Mouse (Mus musculus) kidney, postnatal 25 days (tissue): ENCODE results near the gene Map3k4.
A peak's percentile ranks its signal among the peaks of the same experiment; 100 is the strongest.

Experiments used
- DNase-seq, 2 experiments: peaks; one replicate each; pipeline ENCODE4 v3.0.0; 2021; ENCODE audit warnings: mixed read lengths in 2 of 2

The Map3k4 gene

GRCm38 (mm10) chr17:12216224-12216623, 102.4 kb downstream of the Map3k4 start:
- no peak for DNase-seq

GRCm38 (mm10) chr17:12213430-12213829, 105.2 kb downstream of the Map3k4 start:
- no peak for DNase-seq

DNA sequence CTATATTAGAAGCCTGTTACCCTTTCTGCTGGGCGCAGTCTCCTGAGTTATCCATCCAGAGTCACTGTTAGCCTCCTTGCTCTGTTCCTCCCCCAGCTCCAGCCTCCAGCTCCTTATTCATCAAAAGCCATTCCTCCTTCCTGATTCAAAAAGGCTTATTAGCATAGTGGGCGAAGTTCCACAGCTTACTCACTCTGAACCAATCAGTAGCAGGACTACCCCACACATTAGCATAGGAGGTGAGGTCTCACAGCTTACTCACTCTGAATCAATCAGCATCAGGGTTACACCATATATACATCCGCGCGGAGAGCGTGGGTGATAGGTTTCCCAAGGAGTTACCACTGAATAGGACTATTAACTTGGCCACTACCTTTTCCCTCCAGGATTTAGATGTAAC, 106.3 kb downstream of the Map3k4 start:
- DNase-seq: no peak

- DNase-seq: no peak
Measured at GRCm38 (mm10) chr17:12211890-12212289, 106.7 kb downstream of the Map3k4 start.

- peak; percentile 82 to 92 for DNase-seq
Measured at GRCm38 (mm10) chr17:12210544-12211132, 108.0 kb downstream of the Map3k4 start.

DNA sequence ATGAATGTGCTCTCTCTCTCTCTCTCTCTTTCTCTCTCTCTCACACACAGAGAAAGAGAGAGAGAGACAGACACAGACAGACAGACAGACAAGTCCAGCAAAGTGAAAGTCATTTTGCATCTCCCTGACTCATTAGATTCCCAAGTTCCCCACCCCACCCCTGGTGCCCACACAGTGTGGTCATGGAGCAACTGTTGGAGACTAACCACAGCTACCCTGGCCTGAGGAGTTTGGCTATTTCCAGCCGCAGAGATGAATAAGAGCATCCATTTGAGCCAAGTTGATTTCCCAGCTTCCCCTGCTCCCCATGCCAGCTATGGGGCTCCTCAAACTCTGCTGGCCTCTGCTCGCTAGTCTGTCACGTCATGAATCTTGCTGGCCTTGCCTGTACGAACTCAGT, 109.1 kb downstream of the Map3k4 start:
- DNase-seq: no peak

- no peak for DNase-seq
Measured at GRCm38 (mm10) chr17:12207022-12207548, 111.5 kb downstream of the Map3k4 start.

DNA sequence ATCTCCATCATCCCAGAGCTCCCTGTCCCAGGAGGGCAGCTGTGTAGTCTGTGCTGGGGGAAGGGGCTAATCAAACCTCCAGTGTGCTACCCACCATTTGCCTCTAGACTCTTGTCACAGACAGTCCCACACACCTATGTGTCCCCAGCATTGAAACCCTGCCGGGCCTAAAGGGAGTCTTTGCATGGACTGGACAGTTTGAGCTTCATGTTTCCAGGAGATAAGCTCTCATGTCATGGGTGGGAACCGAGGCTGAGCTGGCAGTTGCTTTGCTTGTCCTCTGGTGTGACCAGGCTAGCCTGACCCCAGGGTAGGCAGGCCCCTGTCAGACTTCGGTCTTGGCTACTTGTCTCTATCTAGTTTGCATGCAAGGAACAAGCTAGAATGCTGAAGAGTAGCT, 112.3 kb downstream of the Map3k4 start:
- no peak for DNase-seq

DNA sequence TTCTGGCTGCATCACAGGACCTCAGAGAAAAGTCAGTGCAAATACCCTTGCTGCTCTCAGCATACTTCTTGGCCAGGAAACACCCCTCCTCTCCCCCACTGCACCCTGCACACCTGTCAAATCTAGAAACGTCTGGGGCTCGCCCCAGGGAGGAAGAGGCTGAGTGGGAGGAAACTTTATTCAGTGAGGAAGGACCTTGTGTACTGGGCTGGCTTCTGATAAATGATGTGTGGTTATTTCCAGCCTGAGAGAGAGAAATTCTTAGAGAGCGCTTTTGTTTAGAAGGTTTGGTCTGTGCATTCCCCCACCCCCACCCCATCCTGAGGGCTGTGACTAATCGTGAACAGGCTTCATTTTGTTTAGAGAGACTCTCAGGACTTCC, 112.9 kb downstream of the Map3k4 start:
- DNase-seq: no peak

DNA sequence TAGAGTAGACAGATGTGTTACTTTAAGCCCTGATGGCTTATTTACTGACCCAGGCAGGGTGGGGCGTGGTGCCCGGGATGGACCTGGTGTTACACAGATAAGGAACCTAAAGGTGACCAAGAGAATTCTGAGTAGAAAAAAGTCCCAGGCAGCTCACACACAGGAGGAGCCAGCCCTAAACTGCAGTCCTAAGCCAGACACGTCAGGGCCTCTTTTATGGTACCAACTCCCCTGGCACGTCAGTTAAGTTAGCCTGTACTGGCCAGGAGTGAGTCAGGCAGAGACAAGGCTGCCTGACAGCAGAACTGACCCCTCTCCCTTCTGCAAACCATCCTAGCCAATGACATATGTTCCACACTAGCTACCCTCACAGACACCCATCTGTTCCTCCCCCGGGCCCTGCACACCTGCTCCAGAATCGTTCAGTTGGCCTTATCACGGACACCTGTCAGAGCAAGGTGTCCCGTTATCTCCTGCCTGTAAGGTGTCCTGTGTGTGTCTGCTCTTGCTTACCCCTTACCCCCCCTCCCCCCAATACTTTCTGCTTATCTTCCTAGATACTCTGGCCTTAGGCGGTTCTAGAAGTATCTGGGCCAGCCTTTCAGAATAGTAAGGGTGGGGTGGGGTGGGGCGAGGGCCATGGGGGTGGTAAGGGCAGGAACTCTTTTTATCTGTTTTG, 113.4 kb downstream of the Map3k4 start:
- no peak for DNase-seq

- DNase-seq: no peak
Measured at GRCm38 (mm10) chr17:12204689-12205014, 113.9 kb downstream of the Map3k4 start.

DNA sequence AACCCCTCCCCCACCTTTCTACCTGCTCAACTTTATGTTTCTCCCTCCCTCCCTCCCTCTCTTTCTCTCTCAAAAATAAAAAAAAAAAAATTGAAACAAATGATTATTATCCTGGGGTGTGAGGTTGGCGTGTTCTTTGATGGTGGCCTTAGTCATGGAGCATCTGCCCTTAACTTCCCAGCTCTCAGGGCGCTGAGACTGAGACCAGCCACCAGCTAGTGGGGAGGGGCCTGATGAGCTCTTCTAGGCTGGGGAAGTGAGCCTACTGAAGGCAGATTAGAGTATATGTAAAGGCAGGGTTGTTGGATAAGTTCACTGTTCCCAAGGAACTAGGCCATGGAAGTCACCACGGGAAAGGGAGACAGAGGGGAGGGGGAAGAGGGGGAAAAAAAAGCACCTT, 114.3 kb downstream of the Map3k4 start:
- no peak for DNase-seq

- DNase-seq: no peak
Measured at GRCm38 (mm10) chr17:12203414-12203897, 115.1 kb downstream of the Map3k4 start.

DNA sequence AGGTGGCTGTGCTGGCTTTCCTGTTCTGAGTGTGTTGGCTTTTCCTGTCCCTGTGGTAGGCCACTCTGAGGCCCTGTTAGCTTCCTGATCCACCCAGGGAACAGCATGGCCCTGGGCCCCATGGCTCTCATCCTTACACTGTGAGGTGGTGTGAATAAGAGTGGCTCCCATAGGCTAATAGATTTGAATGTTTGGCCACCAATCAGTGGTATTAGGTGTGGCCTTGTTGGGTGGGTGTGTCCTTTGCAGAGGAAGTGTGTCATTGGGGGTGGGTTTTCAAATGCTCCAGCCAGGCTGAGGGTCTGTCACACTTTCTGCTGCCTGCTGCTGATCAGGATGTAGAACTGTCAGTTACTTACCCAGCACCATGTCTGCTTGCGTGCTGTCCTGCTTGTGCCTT, 117.5 kb downstream of the Map3k4 start:
- no peak for DNase-seq

DNA sequence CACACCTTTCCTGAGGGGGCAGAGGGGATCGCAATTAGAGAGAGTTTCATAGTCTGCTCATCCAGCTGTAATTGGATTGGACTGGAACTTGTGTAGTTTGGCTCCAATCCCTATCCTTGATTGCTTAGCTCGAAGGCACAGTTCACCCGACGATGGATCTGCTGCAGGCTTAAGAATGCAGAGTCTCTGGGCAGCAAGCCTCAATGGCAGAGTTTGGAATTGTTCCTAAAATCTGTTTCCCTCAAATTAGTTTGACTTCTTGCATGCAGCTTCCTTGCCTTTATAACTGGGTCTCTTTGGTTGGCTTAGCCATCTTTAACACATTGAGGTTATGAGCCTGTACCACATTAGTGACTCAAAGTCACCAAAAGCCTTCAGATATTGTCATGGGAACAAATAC, 118.7 kb downstream of the Map3k4 start:
- DNase-seq: no peak

- DNase-seq: peak in 1 of 2 experiments; percentile 61
Measured at GRCm38 (mm10) chr17:12195604-12196003, 123.0 kb downstream of the Map3k4 start.

DNA sequence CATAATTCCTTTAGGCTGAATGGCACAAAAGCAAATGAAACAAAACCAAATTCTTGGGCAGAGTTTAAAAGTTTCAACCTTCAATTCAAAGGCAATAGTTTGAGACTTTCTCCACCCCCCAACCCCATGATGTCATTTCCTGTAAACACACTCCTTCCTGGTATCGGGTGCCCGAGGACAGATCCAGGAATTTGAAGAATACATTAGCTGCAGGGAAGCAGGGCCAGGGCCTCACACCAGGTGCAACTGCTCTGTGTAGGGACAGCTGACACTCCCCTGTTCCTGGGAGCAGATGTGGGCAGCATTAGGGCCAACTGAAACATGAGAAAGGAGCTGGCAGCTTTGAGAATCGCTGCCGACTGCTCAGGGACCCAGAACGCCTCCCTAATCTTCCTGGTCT, 123.5 kb downstream of the Map3k4 start:
- DNase-seq: no peak

DNA sequence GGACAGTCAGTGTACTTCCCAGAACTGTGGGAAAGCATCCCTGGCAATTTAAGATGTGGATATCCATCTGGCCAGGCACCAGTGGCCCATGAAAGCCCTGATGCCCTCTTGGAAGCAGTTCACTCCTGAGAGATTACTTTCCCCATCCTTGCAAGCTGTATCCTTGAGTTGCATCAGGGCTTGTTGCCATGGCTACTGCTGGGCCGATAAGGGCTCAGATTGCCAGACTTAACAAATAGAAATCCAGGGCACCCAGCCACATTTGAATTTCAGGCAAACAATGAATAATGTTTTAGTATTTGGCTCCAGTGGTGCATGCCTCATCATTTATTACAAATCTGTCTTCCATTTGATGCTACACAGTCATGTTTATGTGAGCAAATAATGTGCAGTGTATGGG, 130.8 kb downstream of the Map3k4 start:
- no peak for DNase-seq

DNA sequence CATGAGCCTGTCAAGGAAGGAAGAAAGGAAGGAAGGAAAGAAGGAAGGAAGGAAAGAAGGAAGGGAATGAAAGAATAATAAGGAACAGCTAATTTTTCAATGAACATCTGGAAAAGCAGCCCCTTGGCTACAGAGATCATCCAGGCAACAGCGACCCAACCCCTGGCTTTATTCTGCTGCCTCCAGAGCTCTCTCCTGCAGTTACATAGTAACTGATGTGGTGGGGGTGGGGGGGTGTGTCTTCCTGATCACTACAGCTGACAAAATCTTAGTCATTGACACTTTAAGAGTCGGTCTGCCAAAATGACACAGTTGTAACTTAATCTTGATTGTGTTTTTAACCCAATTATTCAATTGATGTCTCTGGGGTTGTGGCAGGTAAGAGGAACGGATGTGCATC, 132.3 kb downstream of the Map3k4 start:
- DNase-seq: no peak

- DNase-seq: no peak
Measured at GRCm38 (mm10) chr17:12185855-12186254, 132.7 kb downstream of the Map3k4 start.

DNA sequence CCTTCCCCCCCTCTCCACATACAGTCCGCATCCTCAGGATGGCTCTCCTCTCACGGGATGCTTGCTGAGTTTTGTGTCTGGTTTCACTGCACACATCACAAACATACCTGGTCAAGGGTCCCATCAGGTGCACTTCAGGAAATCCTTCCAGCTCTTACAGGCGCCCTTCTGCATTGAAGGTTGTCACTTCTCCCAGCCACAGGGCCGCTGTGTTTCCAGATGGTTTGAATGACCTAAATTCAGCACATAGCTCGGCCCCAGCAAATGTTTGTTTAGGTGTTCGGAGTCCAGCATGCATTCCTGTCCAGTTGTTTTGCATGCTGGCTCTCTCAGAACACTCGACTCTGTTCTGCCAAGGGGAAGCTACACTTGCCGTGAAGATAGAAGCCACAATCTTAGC, 134.3 kb downstream of the Map3k4 start:
- no peak for DNase-seq

DNA sequence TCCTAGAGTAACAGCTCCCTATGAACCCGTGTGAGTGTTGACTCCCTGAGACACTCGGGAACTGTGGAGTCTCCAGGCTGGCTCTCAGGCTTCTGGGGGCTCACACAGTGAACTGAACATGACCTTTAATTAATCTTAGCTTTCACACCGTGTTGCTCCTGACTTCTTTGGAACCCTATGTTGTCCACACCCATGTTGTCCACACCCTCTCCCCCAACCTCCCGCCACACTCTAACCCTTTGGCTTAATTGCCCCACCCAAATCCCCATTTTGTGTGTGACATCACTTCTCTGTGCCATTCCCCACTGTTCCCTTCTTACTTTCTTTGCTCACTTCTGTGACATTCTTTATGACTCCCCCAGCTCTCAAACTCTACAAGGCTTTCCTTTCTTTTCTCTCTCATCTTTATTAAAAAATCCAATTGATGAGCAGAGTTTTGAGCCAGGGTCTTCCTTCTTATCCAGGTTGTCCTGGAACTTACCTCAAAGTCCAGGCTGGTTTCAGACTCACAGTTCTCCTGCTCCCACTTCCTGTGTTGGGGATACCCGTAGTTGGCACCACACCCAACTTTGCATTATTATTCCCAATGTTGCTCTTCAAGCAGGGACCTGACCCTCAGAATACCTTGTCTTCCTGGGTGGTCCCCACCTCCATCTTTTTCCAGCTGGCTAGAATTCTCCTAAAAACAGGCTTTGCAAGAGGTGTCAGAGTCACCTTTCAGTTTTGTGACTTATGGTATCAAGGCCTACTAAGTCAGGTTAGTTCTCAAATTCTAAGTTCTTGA, 135.7 kb downstream of the Map3k4 start:
- DNase-seq: no peak

- DNase-seq: no peak
Measured at GRCm38 (mm10) chr17:12179766-12180165, 138.8 kb downstream of the Map3k4 start.

DNA sequence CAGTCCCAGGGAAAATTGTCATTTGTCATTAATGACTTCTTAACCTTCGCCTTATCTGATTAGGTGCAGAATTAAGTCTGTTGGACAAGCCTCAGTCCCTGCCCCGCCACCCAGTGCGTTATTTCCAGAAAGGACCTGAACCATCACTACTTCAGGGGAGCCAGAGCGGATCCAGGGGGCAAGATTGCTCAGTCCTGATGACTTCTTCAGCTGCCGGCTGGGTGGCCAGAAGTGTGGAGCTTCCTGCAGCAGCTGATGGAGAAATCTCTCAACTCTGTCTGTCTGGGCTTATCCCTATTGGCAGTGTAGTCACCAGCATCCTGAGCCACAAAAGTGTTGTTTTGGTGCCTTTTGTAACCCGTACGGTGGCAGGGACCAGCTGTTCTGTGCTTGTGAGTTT, 139.3 kb downstream of the Map3k4 start:
- peak in 1 of 2 experiments; percentile 15 for DNase-seq
